Mouse (Mus musculus): ENCODE measurements around the gene Chd5.

Chd5 gene

GRCm38 (mm10) chr4:152353886-152354637, 15.6 kb downstream of the Chd5 start:
- no peak for DNase-seq (ENCODE audit: extremely low read depth, low read depth)

DNA sequence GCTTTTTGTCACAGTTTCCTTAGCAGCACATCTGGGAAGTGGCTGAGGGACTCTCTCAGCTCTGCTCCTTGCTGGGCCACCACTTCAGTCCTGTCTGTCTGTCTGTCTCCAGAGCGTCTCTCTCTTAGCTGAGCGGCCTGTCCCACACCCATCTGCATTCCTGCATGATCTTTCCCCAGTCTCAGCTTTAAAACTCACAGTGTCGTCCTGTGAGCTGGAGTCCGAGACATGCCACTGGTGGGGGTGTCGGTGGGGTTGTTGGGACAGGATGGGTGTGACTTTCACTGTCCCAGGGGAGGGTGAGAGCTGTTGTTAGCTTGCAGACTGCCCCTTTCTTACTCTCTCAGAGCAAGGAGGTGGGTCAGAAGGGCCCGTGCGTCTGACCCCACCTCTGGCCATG, 17.2 kb downstream of the Chd5 start:
- no peak for DNase-seq (ENCODE audit: extremely low read depth, low read depth)

DNA sequence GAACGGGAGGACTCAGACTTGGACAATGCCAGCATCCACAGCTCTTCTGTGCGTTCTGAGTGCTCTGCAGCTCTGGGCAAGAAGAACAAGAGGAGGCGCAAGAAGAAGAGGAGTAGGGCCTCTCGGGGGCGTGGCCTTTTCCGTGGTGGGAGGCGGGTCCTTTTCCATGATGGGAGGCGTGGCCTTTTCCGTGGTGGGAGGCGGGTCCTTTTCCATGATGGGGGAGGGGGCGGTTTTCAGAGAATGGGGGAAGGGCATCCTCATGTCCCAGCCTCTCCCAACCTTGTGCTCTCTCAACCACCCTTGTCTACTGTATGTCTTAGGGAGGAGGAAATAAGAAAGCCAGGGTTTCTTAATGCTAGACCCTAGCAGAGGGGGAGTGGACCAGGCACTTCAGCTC, 21.2 kb downstream of the Chd5 start:
- DNase-seq (ENCODE audit: extremely low read depth, low read depth) = no peak

DNA sequence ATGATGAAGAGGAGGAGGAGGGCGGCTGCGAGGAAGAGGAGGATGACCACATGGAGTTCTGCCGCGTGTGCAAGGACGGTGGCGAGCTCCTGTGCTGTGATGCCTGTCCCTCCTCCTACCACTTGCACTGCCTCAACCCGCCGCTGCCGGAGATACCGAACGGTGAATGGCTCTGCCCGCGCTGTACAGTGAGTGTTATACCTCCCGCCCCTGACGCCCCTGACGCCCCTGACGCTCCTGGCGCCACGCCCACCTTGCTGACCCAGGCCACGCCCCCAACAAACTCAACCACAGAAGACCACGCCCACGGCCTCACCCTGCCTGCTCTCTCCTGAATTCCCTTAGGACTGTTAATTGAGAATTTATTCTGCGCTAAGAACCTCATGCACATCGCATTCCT, 22.4 kb downstream of the Chd5 start:
- DNase-seq (ENCODE audit: extremely low read depth, low read depth) = no peak

DNA sequence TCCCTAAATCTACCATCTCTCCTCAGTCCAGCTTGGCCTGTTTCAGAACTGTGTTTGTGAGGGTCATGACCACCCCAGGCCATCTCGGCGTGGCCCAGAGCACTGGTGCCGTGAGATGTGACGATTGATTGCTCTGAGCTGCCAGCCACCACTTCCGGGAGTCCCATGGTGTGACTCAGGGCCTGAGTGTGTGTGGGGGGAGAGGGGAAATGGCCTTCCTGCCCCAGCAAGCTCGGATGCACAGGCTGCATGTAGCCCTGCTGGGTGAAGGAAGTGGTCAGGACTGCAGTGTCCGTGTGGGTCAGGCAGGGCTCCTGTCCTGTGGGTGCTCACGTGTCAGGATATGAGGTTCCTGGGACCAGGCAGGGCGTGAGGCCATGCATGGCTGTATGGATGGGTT, 23.7 kb downstream of the Chd5 start:
- DNase-seq (ENCODE audit: extremely low read depth, low read depth) = no peak

DNA sequence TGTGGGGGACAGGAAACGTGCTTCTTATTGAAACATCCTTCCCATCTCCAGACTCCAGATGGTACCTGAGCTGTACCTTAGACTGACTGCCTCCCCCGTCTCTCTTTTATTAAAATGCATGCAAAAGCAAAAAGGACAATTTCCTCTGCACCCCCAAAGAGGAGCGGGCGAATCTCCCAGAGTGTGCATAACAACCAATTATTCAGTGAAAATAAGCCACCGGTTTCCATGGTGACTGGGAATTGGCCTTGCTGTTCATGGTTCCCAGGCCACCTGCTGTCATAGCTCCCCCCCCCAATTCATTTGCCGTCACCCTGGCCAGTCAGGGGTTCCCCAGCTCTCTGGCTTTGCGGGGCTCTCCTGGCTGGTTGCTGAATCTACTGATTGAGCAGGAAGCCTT, 26.8 kb downstream of the Chd5 start:
- DNase-seq (ENCODE audit: extremely low read depth, low read depth) = no peak

DNA sequence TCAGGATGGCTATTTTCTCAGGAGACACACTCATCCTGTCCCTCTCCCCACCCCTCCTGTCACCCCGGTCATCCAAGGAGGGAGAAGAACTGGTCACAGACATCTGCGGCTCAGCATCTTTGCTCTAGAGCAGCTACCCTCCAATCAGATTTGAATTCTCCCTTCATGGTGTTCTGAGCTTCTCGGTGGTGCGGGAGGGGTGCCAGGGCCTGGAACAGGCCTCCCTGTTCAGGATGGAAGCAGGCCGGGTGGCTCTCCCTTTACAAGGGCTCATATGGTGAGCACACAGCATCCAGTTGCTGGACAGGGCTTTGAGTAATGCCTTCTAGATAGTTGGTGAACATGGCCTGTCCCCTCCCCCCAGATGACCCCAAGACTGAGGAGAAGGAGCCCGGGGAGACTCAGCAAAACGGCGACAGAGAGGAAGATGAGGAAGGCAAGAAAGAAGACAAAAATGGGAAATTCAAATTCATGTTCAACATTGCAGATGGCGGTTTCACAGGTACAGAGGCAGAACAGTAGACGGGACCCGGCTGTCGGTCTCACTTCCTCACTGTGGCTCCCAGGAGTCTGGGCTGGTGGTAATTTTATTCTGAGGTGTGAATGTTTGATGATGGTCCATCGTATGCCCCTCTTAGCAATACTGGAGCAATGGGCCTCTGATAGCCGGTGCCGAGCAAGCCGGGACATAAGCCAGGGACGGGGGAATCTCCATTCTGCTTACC, 44.2 kb downstream of the Chd5 start:
- DNase-seq (ENCODE audit: extremely low read depth, low read depth) = no peak

GRCm38 (mm10) chr4:152385644-152386043, 47.2 kb downstream of the Chd5 start:
- peak; percentile 6 for DNase-seq (ENCODE audit: extremely low read depth, low read depth)

DNA sequence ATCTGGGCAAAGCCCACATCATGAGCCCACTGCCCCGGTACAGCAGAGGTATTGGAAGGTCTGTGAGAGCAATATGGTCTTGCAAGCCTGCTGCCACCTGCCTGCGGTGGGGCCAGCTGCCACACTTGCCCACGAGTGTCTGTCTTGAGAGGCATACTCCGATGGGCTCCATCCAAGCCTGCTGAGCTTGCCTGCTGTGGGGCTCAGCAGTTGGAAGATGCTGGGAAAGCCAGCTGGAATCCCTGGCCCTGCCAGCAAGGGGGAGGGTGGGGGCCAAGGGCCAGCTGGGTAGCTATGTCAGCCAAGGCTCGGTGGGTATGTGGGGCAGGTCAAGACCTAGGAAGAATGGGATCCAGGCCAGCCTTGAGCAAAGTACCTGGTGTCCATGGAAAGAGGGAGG, 53.7 kb downstream of the Chd5 start:
- DNase-seq (ENCODE audit: extremely low read depth, low read depth) = no peak

DNA sequence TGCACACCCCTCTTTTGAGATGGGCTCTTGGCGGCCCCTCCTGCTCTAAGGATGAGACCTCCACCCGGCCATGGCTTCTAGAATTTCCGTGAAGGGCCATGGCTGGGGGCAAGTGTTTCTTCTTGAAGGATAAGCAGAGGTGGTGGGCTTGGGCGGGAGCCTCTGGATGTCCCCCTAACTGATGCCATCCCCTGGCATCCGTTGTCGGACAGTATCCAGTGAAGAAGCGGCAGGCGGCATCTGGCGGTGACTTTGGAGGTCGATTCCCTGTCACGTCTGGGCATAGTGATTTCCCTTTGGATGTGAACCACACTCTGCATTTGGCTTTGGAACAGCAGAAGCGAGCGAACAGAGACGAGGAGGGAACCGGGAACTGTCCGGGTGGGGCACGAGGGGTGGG, 54.2 kb downstream of the Chd5 start:
- DNase-seq (ENCODE audit: extremely low read depth, low read depth) = no peak

DNA sequence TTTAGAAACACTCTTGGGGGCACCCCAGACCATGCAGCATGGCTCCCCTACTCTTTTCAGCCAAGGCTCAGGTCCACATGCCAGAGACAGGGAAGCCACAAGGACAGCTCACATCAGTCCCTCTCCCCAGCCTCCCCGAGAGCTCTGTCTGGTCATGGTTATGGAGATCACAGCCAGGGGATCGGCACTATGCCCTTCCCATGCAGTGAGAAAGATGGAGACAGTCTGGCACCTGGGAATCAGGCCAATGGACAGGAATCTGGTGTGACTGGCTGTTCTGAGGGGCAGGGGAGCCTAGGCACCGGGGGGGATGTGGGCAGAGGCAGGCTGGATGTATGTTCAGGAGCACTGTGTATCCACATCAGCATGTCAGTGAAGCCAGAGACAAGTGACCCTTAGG, 60.5 kb downstream of the Chd5 start:
- no peak for DNase-seq (ENCODE audit: extremely low read depth, low read depth)

- DNase-seq (ENCODE audit: extremely low read depth, low read depth) = no peak
These were observed 66.7 kb downstream of the Chd5 start for GRCm38 (mm10) chr4:152405143-152405542.

DNA sequence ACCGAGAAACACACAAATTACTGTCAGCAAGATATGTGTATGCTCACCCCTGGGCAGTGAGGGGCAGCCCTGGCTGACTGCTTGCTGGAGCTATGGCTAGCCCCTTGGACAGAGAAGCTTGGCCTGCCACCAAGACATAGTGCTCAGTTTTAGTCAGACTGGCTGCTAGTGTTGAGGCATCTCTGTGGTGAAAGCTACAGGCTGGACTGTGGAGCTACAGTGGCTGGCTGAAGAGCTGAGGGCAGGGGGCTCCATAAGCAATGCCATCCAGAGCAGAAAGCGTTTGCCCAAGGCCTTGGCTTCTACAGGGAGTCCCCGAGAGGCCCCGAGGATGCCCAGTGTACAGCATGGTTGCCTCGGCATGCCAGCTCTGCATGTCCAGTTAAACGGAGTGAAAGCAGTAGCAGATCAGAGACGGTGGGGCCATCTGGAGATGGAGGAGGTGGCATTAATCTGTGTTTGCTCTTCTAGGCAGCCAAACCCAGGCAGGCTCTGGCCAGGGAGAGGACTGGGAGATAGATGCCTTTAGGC, 67.3 kb downstream of the Chd5 start:
- no peak for DNase-seq (ENCODE audit: extremely low read depth, low read depth)

GRCm38 (mm10) chr4:152406531-152406930, 68.1 kb downstream of the Chd5 start:
- DNase-seq (ENCODE audit: extremely low read depth, low read depth) = no peak

GRCm38 (mm10) chr4:152410961-152411360, 72.5 kb downstream of the Chd5 start:
- DNase-seq (ENCODE audit: extremely low read depth, low read depth) = no peak

DNA sequence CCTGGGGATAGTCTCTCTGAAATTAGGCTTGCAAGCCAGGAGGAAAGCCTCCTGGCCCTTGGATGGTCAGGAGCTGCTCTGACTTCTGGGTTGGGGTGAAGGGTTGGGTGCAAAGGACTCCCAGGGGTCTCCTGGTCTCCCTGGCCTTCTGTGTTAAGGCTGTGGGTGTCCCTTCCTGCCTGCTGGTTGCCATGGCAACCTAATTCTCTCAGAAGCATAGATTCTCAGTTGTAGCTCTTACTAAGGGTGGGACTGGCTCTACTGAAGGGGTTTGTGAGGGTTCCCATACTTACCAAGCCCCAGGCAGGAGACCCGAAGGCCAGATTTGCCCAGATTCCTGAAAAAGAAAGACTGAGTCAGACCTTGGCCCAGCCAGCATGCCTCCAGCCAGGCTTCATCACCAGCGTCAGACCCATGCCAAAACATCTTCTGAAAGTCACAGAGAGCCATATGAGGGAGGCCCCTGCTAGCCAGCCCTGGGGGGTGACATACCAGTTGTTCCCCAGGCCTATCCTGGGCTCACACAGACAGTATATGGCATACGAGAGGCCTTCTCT, 74.2 kb downstream of the Chd5 start:
- no peak for DNase-seq (ENCODE audit: extremely low read depth, low read depth)

DNA sequence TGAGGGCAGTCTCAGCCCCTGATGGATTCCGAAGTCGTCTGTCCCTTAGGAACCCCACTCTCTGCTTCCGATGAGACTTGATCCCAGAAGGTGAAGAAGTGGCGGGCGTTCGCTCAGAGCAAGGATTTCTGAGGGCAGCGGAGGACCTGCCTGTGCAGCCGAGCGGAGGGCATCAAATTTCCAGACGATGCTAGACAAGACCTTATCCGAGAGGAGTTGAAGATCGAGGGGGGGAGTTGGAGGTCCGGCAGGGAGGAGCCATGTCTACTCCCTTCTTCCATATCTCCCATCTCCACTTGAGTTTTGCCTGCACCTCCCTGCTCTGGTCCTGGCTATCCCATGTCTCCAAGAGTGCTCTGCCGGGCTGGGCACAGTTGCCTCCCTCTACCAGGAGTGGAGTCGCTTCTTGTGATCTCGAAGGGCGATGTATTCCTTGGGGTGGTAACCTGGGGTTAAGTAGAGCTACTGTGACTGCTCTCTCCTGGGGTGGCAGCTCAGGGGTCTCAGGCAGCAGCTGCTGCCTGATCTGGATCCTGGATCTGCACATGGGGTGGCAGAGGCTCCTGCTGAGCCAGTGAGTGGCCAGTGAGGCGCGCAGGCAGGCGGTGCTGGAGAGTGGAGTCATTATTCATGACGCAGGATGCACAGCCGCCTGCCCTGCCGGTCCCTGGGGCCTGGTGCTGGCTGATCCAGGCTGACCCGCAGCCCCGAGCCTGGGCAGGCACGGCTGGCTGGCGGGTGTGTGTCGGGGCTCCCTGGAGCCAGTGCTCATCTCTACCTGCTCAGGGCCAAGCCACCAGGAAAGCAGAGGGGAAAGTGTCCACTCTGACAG, 80.0 kb downstream of the Chd5 start:
- DNase-seq (ENCODE audit: extremely low read depth, low read depth) = no peak

DNA sequence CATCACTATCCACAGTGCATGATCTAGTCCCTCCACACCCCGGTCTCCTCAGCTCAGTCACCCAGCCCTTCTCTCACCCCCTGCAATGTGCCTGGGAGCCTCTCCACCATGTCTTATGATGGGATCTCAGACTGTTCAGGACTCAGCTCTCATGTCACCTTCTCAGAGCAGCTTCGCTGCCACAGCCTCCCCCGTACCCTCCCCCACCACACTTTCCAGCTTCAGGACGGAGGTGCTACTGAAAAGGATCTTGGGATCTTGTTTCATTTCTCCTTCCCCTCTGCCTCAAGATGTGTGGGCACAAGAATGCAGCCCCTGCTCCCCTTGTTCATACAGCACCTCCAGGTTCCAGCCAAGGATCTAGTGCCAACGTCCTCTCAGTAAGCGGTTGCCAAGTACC, 85.1 kb downstream of the Chd5 start:
- DNase-seq (ENCODE audit: extremely low read depth, low read depth) = no peak

DNA sequence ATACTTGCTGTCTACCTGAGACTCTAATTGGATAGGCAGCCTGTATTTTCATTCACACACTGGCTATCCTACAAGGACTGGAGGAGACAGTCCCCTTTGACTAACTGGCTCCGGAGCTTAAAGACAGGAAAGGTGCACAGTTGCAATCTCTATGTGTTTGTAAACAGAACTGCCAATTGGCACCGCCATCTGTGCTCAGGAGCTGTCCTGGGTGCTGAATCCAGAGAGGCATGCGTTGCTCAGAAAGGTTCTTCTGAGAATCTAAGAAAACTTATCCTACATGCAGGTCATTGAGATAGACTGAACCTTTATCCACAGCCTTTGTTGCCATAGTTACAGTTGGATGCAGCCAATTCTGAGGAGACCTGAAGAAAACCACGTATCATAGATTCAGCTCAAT, 85.9 kb downstream of the Chd5 start:
- no peak for DNase-seq (ENCODE audit: extremely low read depth, low read depth)

DNA sequence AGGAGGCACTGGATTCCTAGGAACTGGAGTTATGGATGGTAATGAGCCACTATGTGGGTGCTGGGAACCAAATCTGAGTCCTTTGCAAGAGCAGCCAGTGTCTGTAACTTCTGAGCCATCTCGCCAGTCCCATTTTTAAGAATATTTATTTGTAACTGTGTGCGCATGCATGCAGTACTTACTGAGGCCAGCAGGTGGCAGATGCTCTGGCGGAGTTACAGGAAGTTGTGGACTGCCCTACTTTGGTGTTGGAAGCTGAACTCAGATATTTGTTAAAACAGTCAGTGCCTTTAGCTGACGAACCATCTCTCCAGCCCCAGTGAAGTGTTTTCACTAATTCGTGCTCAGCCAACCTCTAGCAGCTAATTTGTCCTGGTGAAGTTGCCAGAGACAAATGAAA, 86.5 kb downstream of the Chd5 start:
- no peak for DNase-seq (ENCODE audit: extremely low read depth, low read depth)

- DNase-seq (ENCODE audit: extremely low read depth, low read depth) = no peak
These were observed 89.8 kb downstream of the Chd5 start for GRCm38 (mm10) chr4:152428259-152428658.

DNA sequence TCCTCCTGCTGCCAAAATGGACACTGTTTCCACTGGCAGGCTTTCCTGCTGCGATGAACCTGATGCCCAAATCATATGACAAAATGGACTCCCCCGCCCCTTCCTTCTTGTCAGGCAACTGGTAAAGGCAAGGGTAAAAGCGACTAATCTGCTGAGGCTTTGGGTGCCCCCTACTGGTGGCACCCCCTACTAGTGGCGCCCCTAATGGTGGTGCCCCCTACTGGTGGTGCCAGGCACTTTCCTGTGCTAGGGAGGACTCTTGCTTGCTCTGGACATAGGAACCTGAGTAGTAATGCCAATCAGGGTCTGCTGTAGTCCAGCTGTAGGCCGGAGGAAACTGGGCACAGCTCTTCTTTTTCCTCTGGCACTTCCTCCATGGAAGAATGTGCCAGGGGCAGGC, 93.9 kb downstream of the Chd5 start:
- no peak for DNase-seq (ENCODE audit: extremely low read depth, low read depth)
